Mouse (Mus musculus) C3H10T1/2 (cell line): ENCODE measurements around the gene Gm4201. TPM values are rescaled to one million over a fixed set of nuclear protein-coding genes. Genes with fewer than 3 reads are reported as not detected.

Experiments used
- polyA plus RNA-seq, 2 experiments: library from polyadenylated mRNA; unstranded; fragments of >200 nt; fragmentation: generic; extraction: Trizol; gene quantifications; one replicate each; pipeline ENCODE4 v1.2.1; 2012; ENCODE audit warnings: missing spikeins in 2 of 2

The Gm4201 gene
- polyA plus RNA-seq = not detected

GRCm38 (mm10) chr7:22565243-22565642 lies at the start of gene Gm4201:
Gm4201 (minus strand) TSS chr7:22565343.

GRCm38 (mm10) chr7:22588027-22588426 lies 22.9 kb upstream of the Gm4201 start, which contains the start of gene Gm4565:
Gm4565 (minus strand) TSS chr7:22588127.

GRCm38 (mm10) chr7:22534787-22535186 lies 30.4 kb downstream of the Gm4201 start, which contains the start of gene Gm8677:
Gm8677 (minus strand) TSS chr7:22534887.

GRCm38 (mm10) chr7:22522667-22523066 lies 42.5 kb downstream of the Gm4201 start, which contains the start of gene Vmn1r152:
Vmn1r152 (plus strand) TSS chr7:22522967.

Other genes with a start within 250 kb of the Gm4201 start
- not detected for gene Gm4187, start 235.6 kb downstream of the Gm4201 start, polyA plus RNA-seq
- gene Gm8660, start 194.3 kb downstream of the Gm4201 start, polyA plus RNA-seq = not detected
- gene Vmn1r148, start 151.8 kb downstream of the Gm4201 start, polyA plus RNA-seq = not detected
- not detected for gene Vmn1r149, start 127.1 kb downstream of the Gm4201 start, polyA plus RNA-seq
- not detected for gene Gm10665, start 101.3 kb downstream of the Gm4201 start, polyA plus RNA-seq
- gene Vmn1r151, start 65.7 kb downstream of the Gm4201 start, polyA plus RNA-seq = not detected
- gene Vmn1r152, start 42.4 kb downstream of the Gm4201 start, polyA plus RNA-seq = not detected
- not detected for gene Gm8677, start 30.5 kb downstream of the Gm4201 start, polyA plus RNA-seq
- not detected for gene Gm4565, start 22.8 kb upstream of the Gm4201 start, polyA plus RNA-seq
- not detected for gene Vmn1r155, start 92.7 kb upstream of the Gm4201 start, polyA plus RNA-seq
- gene Gm8693, start 127.0 kb upstream of the Gm4201 start, polyA plus RNA-seq = not detected
- gene Gm4567, start 154.4 kb upstream of the Gm4201 start, polyA plus RNA-seq = not detected
- gene Vmn1r157, start 196.4 kb upstream of the Gm4201 start, polyA plus RNA-seq = not detected
- not detected for gene Vmn1r158, start 225.4 kb upstream of the Gm4201 start, polyA plus RNA-seq